Mouse (Mus musculus) thymus, adult 2 months (tissue): ENCODE results near the gene Ado.

Experiments
- CTCF ChIP-seq: fragments of 200-500 bp; IDR thresholded peaks from 2 replicates; pipeline ENCODE4 v1.5.1; 2012; ENCODE audit warnings: mild to moderate bottlenecking, control low read depth, low read length, moderate library complexity, borderline replicate concordance; ENCODE audit not compliant: control insufficient read depth, poor library complexity, insufficient read depth; ENCODE audit errors: extremely low read depth
- POLR2A ChIP-seq: fragments of 200-500 bp; IDR thresholded peaks from 2 replicates; pipeline ENCODE4 v1.6.1; 2012; ENCODE audit warnings: mild to moderate bottlenecking, low read length, control low read depth, moderate library complexity; ENCODE audit not compliant: control insufficient read depth, poor library complexity, insufficient read depth; ENCODE audit errors: extremely low read depth

DNA sequence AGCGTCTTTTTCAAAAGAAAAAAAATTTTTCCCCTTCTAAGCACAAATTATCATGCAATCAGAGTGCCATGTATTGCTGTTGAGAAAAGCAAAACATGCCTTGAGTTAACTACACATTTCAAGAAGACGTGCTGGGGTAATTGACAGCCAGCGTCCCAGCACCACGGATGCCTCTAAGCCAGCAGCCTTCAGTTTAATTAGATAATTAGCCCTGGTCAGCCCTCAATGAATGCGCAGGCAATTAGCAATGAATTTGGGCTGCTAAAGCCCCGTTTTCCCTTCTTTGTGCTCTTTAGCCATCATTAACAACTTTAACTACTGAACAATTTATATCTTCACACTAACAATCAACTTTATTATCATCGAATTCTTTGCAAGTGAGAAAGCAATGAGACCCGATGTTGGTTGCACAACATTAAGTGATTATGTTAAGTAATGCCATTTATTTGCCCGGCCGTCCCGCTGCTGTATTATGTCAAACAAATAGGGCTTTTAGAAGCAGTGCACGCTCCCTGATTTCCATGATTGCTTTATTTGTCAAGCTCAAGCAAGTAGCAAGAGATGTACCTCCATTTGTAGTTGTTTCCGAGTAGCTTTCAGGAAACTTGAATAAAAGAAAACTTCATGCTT is 11.1 kb upstream of the Ado start:
- TF ChIP-seq CTCF: no peak
- TF ChIP-seq POLR2A: no peak
